Mouse (Mus musculus) heart, postnatal 0 days (tissue): Measurements from ENCODE around the gene Defb25.

Experiments used
- CTCF ChIP-seq: IDR thresholded peaks from 2 replicates; pipeline ENCODE4 v1.5.1; 2016; ENCODE audit warnings: antibody characterized with exemption, control low read depth, low read depth
- EP300 ChIP-seq: IDR thresholded peaks from 2 replicates; pipeline ENCODE4 v1.6.1; 2016; ENCODE audit warnings: antibody characterized with exemption, low read depth

DNA sequence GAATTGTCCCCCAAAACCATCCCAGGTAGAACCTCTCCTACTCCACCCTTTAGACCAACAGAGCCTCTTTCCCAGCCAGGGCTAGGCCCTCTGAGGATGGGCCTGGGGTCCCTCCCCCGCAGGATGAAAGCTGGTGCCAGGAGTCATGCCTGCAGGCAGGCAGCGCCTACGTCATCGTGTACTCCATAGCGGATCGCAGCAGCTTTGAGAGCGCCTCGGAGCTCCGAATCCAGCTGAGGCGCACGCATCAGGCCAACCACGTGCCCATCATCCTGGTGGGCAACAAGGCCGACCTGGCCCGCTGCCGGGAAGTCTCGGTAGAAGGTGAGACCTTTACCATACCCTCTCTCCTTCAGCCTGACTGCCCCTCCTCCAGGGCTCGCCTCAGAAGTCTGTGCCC, 10.5 kb upstream of the Defb25 start:
- TF ChIP-seq CTCF (no peak), EP300 (no peak)
